Mouse (Mus musculus) CH12.LX (cell line): ENCODE results near the gene Psmd14. TPM values are rescaled to one million over a fixed set of nuclear protein-coding genes. Genes with fewer than 3 reads are reported as not detected.

Source experiments
- DNase-seq: peaks from one replicate; pipeline ENCODE4 v3.0.0-alpha.2; 2013; ENCODE audit errors: extremely low read depth
- H3K27ac ChIP-seq: 2 replicates; pipeline ENCODE4 v1.5.1; 2012; ENCODE audit warnings: low read depth, mild to moderate bottlenecking, control low read depth, moderate library complexity; ENCODE audit not compliant: insufficient read depth
- H3K27me3 ChIP-seq: replicated peaks from 2 replicates; pipeline ENCODE3; 2012; ENCODE audit warnings: inconsistent platforms
- H3K36me3 ChIP-seq, 2 experiments: replicated peaks in 1 of 2; 2 replicates each; pipeline versions ENCODE3 to v1.6.1; 2012; ENCODE audit warnings: inconsistent platforms in 1 of 2, low read length in 1 of 2, mild to moderate bottlenecking in 1 of 2, mixed read lengths in 1 of 2, moderate library complexity in 1 of 2; ENCODE audit not compliant: control insufficient read depth in 1 of 2, insufficient read depth in 1 of 2
- H3K4me1 ChIP-seq, 2 experiments: 2 replicates each; pipeline ENCODE4 v1.6.1; 2012; ENCODE audit warnings: inconsistent platforms in 1 of 2, moderate library complexity in 1 of 2; ENCODE audit not compliant: insufficient read depth in 2 of 2, control insufficient read depth in 1 of 2
- H3K4me2 ChIP-seq: 2 replicates; pipeline ENCODE4 v1.6.1; 2012; ENCODE audit warnings: low read depth, mild to moderate bottlenecking, control low read depth; ENCODE audit not compliant: poor library complexity, insufficient read depth, severe bottlenecking
- H3K4me3 ChIP-seq, 3 experiments: fragments of 150-350 bp in 1 of 3; sonication (generic) in 1 of 3; replicated peaks in 1 of 3; 2 replicates each; pipeline versions ENCODE3 to v1.5.1; 2011 to 2012; ENCODE audit warnings: low read depth in 2 of 3, low read length in 2 of 3, mild to moderate bottlenecking in 2 of 3, moderate library complexity in 2 of 3, control low read depth in 1 of 3, improper control_type of control experiment in 1 of 3, inconsistent platforms in 1 of 3, mixed read lengths in 1 of 3; ENCODE audit not compliant: poor library complexity in 1 of 3
- H3K79me2 ChIP-seq: replicated peaks from 2 replicates; pipeline ENCODE4 v1.6.1; 2012; ENCODE audit warnings: mild to moderate bottlenecking, moderate library complexity; ENCODE audit not compliant: control insufficient read depth, poor library complexity, insufficient read depth, severe bottlenecking; ENCODE audit errors: extremely low read depth
- H3K9ac ChIP-seq: 2 replicates; pipeline ENCODE4 v1.6.1; 2012; ENCODE audit warnings: low read depth, mild to moderate bottlenecking, control low read depth, moderate library complexity; ENCODE audit not compliant: insufficient read depth
- H3K9me3 ChIP-seq: replicated peaks from 2 replicates; pipeline ENCODE3; 2012; ENCODE audit warnings: low read length, inconsistent platforms, mixed read lengths
- BHLHE40 ChIP-seq: IDR thresholded peaks from 2 replicates; pipeline ENCODE4 v1.6.1; 2011; ENCODE audit warnings: mild to moderate bottlenecking, low read depth, low read length, improper control_type of control experiment
- CHD1 ChIP-seq: IDR thresholded peaks from 2 replicates; pipeline ENCODE4 v1.6.1; 2012; ENCODE audit warnings: low read depth, low read length, improper control_type of control experiment, inconsistent platforms
- CHD2 ChIP-seq: IDR thresholded peaks from 2 replicates; pipeline ENCODE4 v1.6.1; 2011; ENCODE audit warnings: low read length, improper control_type of control experiment
- CTCF ChIP-seq, 2 experiments: IDR thresholded peaks in 1 of 2; conservative IDR thresholded peaks in 1 of 2; 2 replicates each; pipeline ENCODE4 v1.5.1; 2011 to 2012; ENCODE audit warnings: low read depth in 2 of 2, low read length in 2 of 2, improper control_type of control experiment in 1 of 2, inconsistent platforms in 1 of 2, mild to moderate bottlenecking in 1 of 2, moderate library complexity in 1 of 2
- E2F4 ChIP-seq: IDR thresholded peaks from 2 replicates; pipeline ENCODE4 v1.6.1; 2011; ENCODE audit warnings: low read depth, low read length, improper control_type of control experiment; ENCODE audit not compliant: insufficient replicate concordance
- ELF1 ChIP-seq: IDR thresholded peaks from 2 replicates; pipeline ENCODE4 v1.6.1; 2014; ENCODE audit warnings: low read depth, mild to moderate bottlenecking, inconsistent platforms, low read length, improper control_type of control experiment
- EP300 ChIP-seq: IDR thresholded peaks from 2 replicates; pipeline ENCODE4 v1.6.1; 2011; ENCODE audit warnings: low read length, improper control_type of control experiment
- ETS1 ChIP-seq: conservative IDR thresholded peaks from 2 replicates; pipeline ENCODE4 v1.6.1; 2012; ENCODE audit warnings: low read depth, mild to moderate bottlenecking, inconsistent platforms, low read length, improper control_type of control experiment, moderate library complexity
- GABPA ChIP-seq: IDR thresholded peaks from 2 replicates; pipeline ENCODE4 v1.6.1; 2012; ENCODE audit warnings: low read depth, low read length, improper control_type of control experiment, inconsistent platforms; ENCODE audit not compliant: insufficient replicate concordance
- HCFC1 ChIP-seq: IDR thresholded peaks from 2 replicates; pipeline ENCODE4 v1.6.1; 2012; ENCODE audit warnings: low read depth, mild to moderate bottlenecking, inconsistent platforms, low read length, improper control_type of control experiment
- IRF4 ChIP-seq: IDR thresholded peaks from 2 replicates; pipeline ENCODE4 v1.6.1; 2014; ENCODE audit warnings: low read depth, mild to moderate bottlenecking, inconsistent platforms, low read length, improper control_type of control experiment
- JUN ChIP-seq: IDR thresholded peaks from 2 replicates; pipeline ENCODE4 v1.6.1; 2011; ENCODE audit warnings: low read depth, mild to moderate bottlenecking, low read length, improper control_type of control experiment, moderate library complexity; ENCODE audit not compliant: insufficient read depth
- JUND ChIP-seq: conservative IDR thresholded peaks from 2 replicates; pipeline ENCODE4 v1.6.1; 2011; ENCODE audit warnings: low read depth, low read length, improper control_type of control experiment
- KAT2A ChIP-seq: IDR thresholded peaks from 2 replicates; pipeline ENCODE4 v1.6.1; 2012; ENCODE audit warnings: low read length, improper control_type of control experiment, inconsistent platforms; ENCODE audit not compliant: insufficient replicate concordance
- MAFK ChIP-seq: IDR thresholded peaks from 2 replicates; pipeline ENCODE4 v1.6.1; 2011; ENCODE audit warnings: low read length, improper control_type of control experiment; ENCODE audit not compliant: insufficient replicate concordance
- MAX ChIP-seq: IDR thresholded peaks from 2 replicates; pipeline ENCODE4 v1.6.1; 2011; ENCODE audit warnings: low read length, improper control_type of control experiment
- MAZ ChIP-seq: IDR thresholded peaks from 2 replicates; pipeline ENCODE4 v1.6.1; 2012; ENCODE audit warnings: low read depth, mild to moderate bottlenecking, inconsistent platforms, low read length, improper control_type of control experiment, moderate library complexity
- MEF2A ChIP-seq: IDR thresholded peaks from 2 replicates; pipeline ENCODE4 v1.6.1; 2014; ENCODE audit warnings: low read depth, mild to moderate bottlenecking, inconsistent platforms, low read length, improper control_type of control experiment, borderline replicate concordance
- MXI1 ChIP-seq: IDR thresholded peaks from 2 replicates; pipeline ENCODE4 v1.6.1; 2011; ENCODE audit warnings: mild to moderate bottlenecking, low read depth, low read length, improper control_type of control experiment
- MYC ChIP-seq: IDR thresholded peaks from 2 replicates; pipeline ENCODE4 v1.6.1; 2011; ENCODE audit warnings: low read depth, mild to moderate bottlenecking, improper control_type of control experiment, low read length
- NELFE ChIP-seq: IDR thresholded peaks from 2 replicates; pipeline ENCODE4 v1.6.1; 2011; ENCODE audit warnings: low read depth, low read length, improper control_type of control experiment
- NRF1 ChIP-seq: IDR thresholded peaks from 2 replicates; pipeline ENCODE4 v1.6.1; 2014; ENCODE audit warnings: low read depth, mild to moderate bottlenecking, inconsistent platforms, low read length, improper control_type of control experiment, moderate library complexity
- PAX5 ChIP-seq: IDR thresholded peaks from 2 replicates; pipeline ENCODE4 v1.6.1; 2012; ENCODE audit warnings: low read length, inconsistent platforms, mixed read lengths
- POLR2A ChIP-seq: IDR thresholded peaks from 2 replicates; pipeline ENCODE4 v1.6.1; 2011; ENCODE audit warnings: low read depth, mild to moderate bottlenecking, improper control_type of control experiment, low read length
- POLR2AphosphoS2 ChIP-seq: IDR thresholded peaks from 2 replicates; pipeline ENCODE4 v1.6.1; 2011; ENCODE audit warnings: low read depth, low read length, improper control_type of control experiment
- RAD21 ChIP-seq: IDR thresholded peaks from 2 replicates; pipeline ENCODE4 v1.6.1; 2011; ENCODE audit warnings: low read depth, mild to moderate bottlenecking, low read length, improper control_type of control experiment, moderate library complexity
- RCOR1 ChIP-seq: conservative IDR thresholded peaks from 2 replicates; pipeline ENCODE4 v1.6.1; 2012; ENCODE audit warnings: low read depth, mild to moderate bottlenecking, inconsistent platforms, low read length, improper control_type of control experiment
- SIN3A ChIP-seq: IDR thresholded peaks from 2 replicates; pipeline ENCODE4 v1.6.1; 2012; ENCODE audit warnings: low read length, improper control_type of control experiment, inconsistent platforms
- SMC3 ChIP-seq: IDR thresholded peaks from 2 replicates; pipeline ENCODE4 v1.6.1; 2011; ENCODE audit warnings: low read depth, low read length, improper control_type of control experiment
- TBP ChIP-seq: conservative IDR thresholded peaks from 2 replicates; pipeline ENCODE4 v1.6.1; 2011; ENCODE audit warnings: low read depth, low read length, improper control_type of control experiment
- TCF12 ChIP-seq: IDR thresholded peaks from 2 replicates; pipeline ENCODE4 v1.6.1; 2014; ENCODE audit warnings: low read depth, mild to moderate bottlenecking, inconsistent platforms, low read length, improper control_type of control experiment
- UBTF ChIP-seq: IDR thresholded peaks from 2 replicates; pipeline ENCODE4 v1.6.1; 2012; ENCODE audit warnings: low read depth, mild to moderate bottlenecking, inconsistent platforms, low read length, improper control_type of control experiment, moderate library complexity
- USF1 ChIP-seq: IDR thresholded peaks from 2 replicates; pipeline ENCODE4 v1.6.1; 2014; ENCODE audit warnings: low read depth, mild to moderate bottlenecking, inconsistent platforms, low read length, improper control_type of control experiment
- USF2 ChIP-seq: conservative IDR thresholded peaks from 2 replicates; pipeline ENCODE4 v1.6.1; 2011; ENCODE audit warnings: low read depth, low read length, improper control_type of control experiment
- ZC3H11A ChIP-seq: IDR thresholded peaks from 2 replicates; pipeline ENCODE4 v1.6.1; 2012; ENCODE audit warnings: low read depth, mild to moderate bottlenecking, inconsistent platforms, low read length, improper control_type of control experiment
- ZKSCAN1 ChIP-seq: IDR thresholded peaks from 2 replicates; pipeline ENCODE4 v1.6.1; 2012; ENCODE audit warnings: low read depth, inconsistent platforms, low read length, improper control_type of control experiment, borderline replicate concordance
- ZMIZ1 ChIP-seq: IDR thresholded peaks from 2 replicates; pipeline ENCODE4 v1.6.1; 2012; ENCODE audit warnings: low read depth, mild to moderate bottlenecking, inconsistent platforms, low read length, improper control_type of control experiment
- ZNF384 ChIP-seq: IDR thresholded peaks from 2 replicates; pipeline ENCODE4 v1.6.1; 2012; ENCODE audit warnings: low read depth, low read length, improper control_type of control experiment, inconsistent platforms
- dilution Hi-C: fragments of 300-500 bp; cut with MboI; formaldehyde crosslinking; loops from 2 replicates; pipeline ENCODE4 v1.14.3; 2020; ENCODE audit warnings: low sequenced_read_pairs; ENCODE audit not compliant: extremely low pct_unique_long_range_greater_than_20kb, extremely low pct_ligation_motif_present
- in situ Hi-C: fragments of 300-500 bp; cut with MboI; formaldehyde crosslinking; loops from 3 replicates; pipeline ENCODE4 v1.14.3; 2019; ENCODE audit warnings: low sequenced_read_pairs, low pct_ligation_motif_present, low pct_unique_long_range_greater_than_20kb, mixed read lengths
- polyA plus RNA-seq: library from polyadenylated mRNA; unstranded; fragments of >175 nt; gene quantifications from 2 replicates; pipeline ENCODE4 v1.2.1, GENCODE M21; 2012; ENCODE audit warnings: low read depth; ENCODE audit not compliant: insufficient read length
- total RNA-seq, 2 experiments: library from RNA; depleted of rRNA; stranded (reverse); fragments of 300-350 nt in 1 of 2; fragments of >200 nt in 1 of 2; gene quantifications; 2 replicates each; pipeline ENCODE4 v1.2.3; 2012 to 2014

Psmd14 gene
- total RNA-seq (2012; rRNA removed) (159 and 197 TPM in 2 replicates), total RNA-seq (2014; rRNA removed) (418 and 453 TPM in 2 replicates), polyA plus RNA-seq (228 and 267 TPM in 2 replicates)

GRCm38 (mm10) chr2:61711108-61712040 is at the start of gene Psmd14:
TSS of gene Psmd14 (plus strand) at chr2:61711694.
- Histone ChIP-seq H3K27me3 (no peaks in the 10 kb centered on the region), H3K9me3 (no peaks in the 10 kb centered on the region), H3K4me3 (peak within 1 kb of the TSS; percentile 82 to 98 (median 97)), H3K4me2 (peak within 1 kb of the TSS; percentile 55), H3K36me3 (peaks cover 0 to 21% of the 10 kb centered on the region in 2 experiments), H3K4me1 (peaks cover 8 to 33% of the 10 kb centered on the region in 2 experiments), H3K79me2 (peaks cover 41% of the 10 kb centered on the region), H3K9ac (peak within 1 kb of the TSS; percentile 97), H3K27ac (peak within 1 kb of the TSS; percentile 27)
- peak; percentile 77 for TF ChIP-seq POLR2A
- TF ChIP-seq IRF4 = 0 out of 2 replicates have a peak, but pooled peaks have one; percentile 7
- peak; percentile 97 for TF ChIP-seq UBTF
- peak; percentile 30 for TF ChIP-seq MXI1
- peak; percentile 27; the same call in 1 of the 2 replicates for TF ChIP-seq MAFK
- peak; percentile 94 for TF ChIP-seq ELF1
- peak; percentile 61 for TF ChIP-seq TCF12
- no peak for TF ChIP-seq SMC3
- no peak for TF ChIP-seq ETS1
- no peak for TF ChIP-seq MAX
- TF ChIP-seq BHLHE40 = peak; percentile 50
- TF ChIP-seq JUN = no peak
- TF ChIP-seq NRF1 = peak; percentile 83
- TF ChIP-seq MEF2A = no peak
- peak; percentile 91 for TF ChIP-seq ZNF384
- TF ChIP-seq CTCF (conservative IDR thresholded peaks at IDR 0.05 in 1 of 2, IDR thresholded peaks at IDR 0.05 in 1 of 2; ENCODE audit: low read depth in 2 of 2, low read length in 2 of 2) = no peak
- peak; percentile 76 for TF ChIP-seq HCFC1
- no peak for TF ChIP-seq MAZ
- TF ChIP-seq POLR2AphosphoS2 = no peak
- TF ChIP-seq MYC = no peak
- TF ChIP-seq JUND = no peak
- TF ChIP-seq KAT2A = peak; percentile 74; the same call in 1 of the 2 replicates
- no peak for TF ChIP-seq E2F4
- TF ChIP-seq ZMIZ1 = no peak
- TF ChIP-seq EP300 = no peak
- TF ChIP-seq NELFE = peak; percentile 81
- no peak for TF ChIP-seq ZC3H11A
- TF ChIP-seq CHD1 = no peak
- TF ChIP-seq TBP = 0 out of 2 replicates have a peak, but pooled peaks have one; percentile 3
- no peak for TF ChIP-seq GABPA
- no peak for TF ChIP-seq PAX5
- TF ChIP-seq USF2 = no peak
- no peak for TF ChIP-seq RAD21
- no peak for TF ChIP-seq CHD2
- peak; percentile 45; the same call in 1 of the 2 replicates for TF ChIP-seq SIN3A
- no peak for TF ChIP-seq ZKSCAN1
- TF ChIP-seq RCOR1 = no peak
- no peak for TF ChIP-seq USF1
- in situ Hi-C loops (no loop called here), dilution Hi-C loops (no loop called here)
- peak; percentile 86 for DNase-seq
